Mouse (Mus musculus): ENCODE data around the gene Hinfp.

GRCm38 (mm10) chr9:44268432-44268831 is 37.0 kb downstream of the Hinfp start, which contains the start of gene Nlrx1:
- TF ChIP-seq GATA1 (IDR thresholded peaks at IDR 0.05; ENCODE audit: borderline replicate concordance, low read length) (no peak), FLI1 (IDR thresholded peaks at IDR 0.05; ENCODE audit: low read length) (no peak)
